Mouse (Mus musculus) lung, embryonic 16.5 days (tissue): ENCODE data around the gene Gadl1. TPM values are rescaled to one million over a fixed set of nuclear protein-coding genes. Genes with fewer than 3 reads are reported as not detected.

ENCODE experiments used
- ATAC-seq: fragments of 200-750 bp; cut with Nextera tagmentation; 2 replicates; pipeline ENCODE4 v1.8.0; 2017; ENCODE audit warnings: low read depth, mild to moderate bottlenecking, moderate library complexity
- H3K27ac ChIP-seq: fragments of 300-500 bp; sonication (generic); 2 replicates; pipeline ENCODE4 v1.5.1; 2014; ENCODE audit warnings: mild to moderate bottlenecking, control low read depth, low read length
- H3K27me3 ChIP-seq: fragments of 300-500 bp; sonication (generic); 2 replicates; pipeline ENCODE4 v1.6.1; 2014; ENCODE audit warnings: low read depth, low read length, mixed read lengths; ENCODE audit not compliant: control insufficient read depth, insufficient read depth
- H3K36me3 ChIP-seq: fragments of 300-500 bp; sonication (generic); 2 replicates; pipeline ENCODE4 v1.6.1; 2014; ENCODE audit warnings: low read length; ENCODE audit not compliant: control insufficient read depth, insufficient read depth
- H3K4me1 ChIP-seq: fragments of 300-500 bp; sonication (generic); replicated peaks from 2 replicates; pipeline ENCODE4 v1.6.1; 2014; ENCODE audit warnings: low read length, mixed read lengths; ENCODE audit not compliant: control insufficient read depth, insufficient read depth
- H3K4me2 ChIP-seq: fragments of 300-500 bp; sonication (generic); 2 replicates; pipeline ENCODE4 v1.6.1; 2014; ENCODE audit warnings: low read depth, low read length, control low read depth
- H3K4me3 ChIP-seq: fragments of 300-500 bp; sonication (generic); 2 replicates; pipeline ENCODE4 v1.5.1; 2014; ENCODE audit warnings: mild to moderate bottlenecking, low read length, control low read depth
- H3K9ac ChIP-seq: fragments of 300-500 bp; sonication (generic); 2 replicates; pipeline ENCODE4 v1.6.1; 2014; ENCODE audit warnings: low read length, control low read depth
- H3K9me3 ChIP-seq: fragments of 300-500 bp; sonication (generic); 2 replicates; pipeline ENCODE4 v1.6.1; 2016; ENCODE audit warnings: low read length; ENCODE audit not compliant: control insufficient read depth
- WGBS: fragments of 180-500 bp; shearing (Covaris S2); extraction: QIAGEN DNeasy Blood & Tissue Kit; methylation state at CpG from one replicate; pipeline ENCODE4 v1.1.7; 2014; 5-methylcytosine and 5-hydroxymethylcytosine counted together
- polyA plus RNA-seq: library from polyadenylated mRNA; unstranded; fragments of >200 nt; fragmentation: Nextera tagmentation; extraction: Ambion mirVana; gene quantifications from 2 replicates; pipeline ENCODE4 v1.2.1, GENCODE M21; 2015

The Gadl1 gene
- polyA plus RNA-seq, result 0.75 and 0.92 TPM in 2 replicates

- Histone ChIP-seq H3K9ac (0 out of 2 replicates have a peak within 1 kb of the TSS, but pooled peaks have one; percentile 20), H3K4me3 (no peak within 1 kb of the TSS)
Observed at GRCm38 (mm10) chr9:115909155-115909554, at the start of gene Gadl1. TSS of gene Gadl1 (plus strand) at chr9:115909455.

GRCm38 (mm10) chr9:115862802-115863201 is 46.5 kb upstream of the Gadl1 start:
- no peaks in the 10 kb centered on the region for H3K9me3 ChIP-seq
- H3K4me3 ChIP-seq, result no peak overlapping the region
- WGBS, result 62% methylated on average over 5 of the region's 5 CpGs
- H3K27me3 ChIP-seq, result no peaks in the 10 kb centered on the region
- ATAC-seq, result no peak
- H3K9ac ChIP-seq, result no peak overlapping the region
- no peak overlapping the region for H3K4me2 ChIP-seq
- H3K4me1 ChIP-seq, result peaks cover 5% of the 10 kb centered on the region; the same call in 1 of the 2 replicates
- H3K27ac ChIP-seq, result no peak overlapping the region
- no peaks in the 10 kb centered on the region for H3K36me3 ChIP-seq

More at GRCm38 (mm10) chr9:115909155-115909554, at the start of gene Gadl1:
- H3K4me2 ChIP-seq, result 0 out of 2 replicates have a peak within 1 kb of the TSS, but pooled peaks have one; percentile 18
- H3K36me3 ChIP-seq, result no peaks in the 10 kb centered on the region
- no peaks in the 10 kb centered on the region for H3K4me1 ChIP-seq
- no peaks in the 10 kb centered on the region for H3K27me3 ChIP-seq
- WGBS, result 50% methylated on average over 9 of the region's 9 CpGs
- no peak for ATAC-seq
- H3K27ac ChIP-seq, result no peak within 1 kb of the TSS
- no peaks in the 10 kb centered on the region for H3K9me3 ChIP-seq

- Histone ChIP-seq H3K27ac (no peak overlapping the region), H3K4me1 (peaks cover 5% of the 10 kb centered on the region; the same call in 1 of the 2 replicates), H3K9me3 (no peaks in the 10 kb centered on the region), H3K4me2 (no peak overlapping the region), H3K9ac (no peak overlapping the region), H3K27me3 (no peaks in the 10 kb centered on the region), H3K4me3 (no peak overlapping the region), H3K36me3 (no peaks in the 10 kb centered on the region)
- ATAC-seq, result no peak
- 62% methylated on average over 6 of the region's 6 CpGs for WGBS
Observed at GRCm38 (mm10) chr9:115863326-115863725, 45.9 kb upstream of the Gadl1 start.

DNA sequence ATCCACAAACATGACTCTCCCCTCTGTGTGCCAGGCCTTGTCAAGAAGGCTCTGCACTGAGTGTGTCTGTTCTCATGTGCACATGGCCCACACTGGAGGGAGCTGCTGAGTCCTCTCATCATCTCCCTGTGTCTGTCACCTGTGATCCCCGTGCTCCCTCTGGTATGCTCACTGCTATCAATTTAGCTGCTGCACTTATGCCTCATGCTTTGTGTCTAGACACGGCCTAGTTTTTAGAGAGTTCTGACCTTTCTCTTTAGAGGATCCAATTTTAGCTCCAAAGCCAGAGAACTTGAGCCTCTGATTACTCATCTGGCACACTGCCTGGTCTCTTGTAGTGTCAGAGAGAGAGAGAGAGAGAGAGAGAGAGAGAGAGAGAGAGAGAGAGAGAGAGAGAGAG is 42.0 kb upstream of the Gadl1 start:
- H3K27me3 ChIP-seq, result no peaks in the 10 kb centered on the region
- H3K9me3 ChIP-seq, result no peaks in the 10 kb centered on the region
- H3K9ac ChIP-seq, result no peak overlapping the region
- no peak overlapping the region for H3K4me3 ChIP-seq
- no peak overlapping the region for H3K27ac ChIP-seq
- H3K4me2 ChIP-seq, result no peak overlapping the region
- WGBS, result 14% methylated on average over 2 of the region's 2 CpGs
- no peaks in the 10 kb centered on the region for H3K36me3 ChIP-seq
- H3K4me1 ChIP-seq, result peaks cover 2% of the 10 kb centered on the region; the same call in 1 of the 2 replicates
- peak; percentile 59; the same call in 1 of the 2 replicates for ATAC-seq

- Histone ChIP-seq H3K36me3 (no peaks in the 10 kb centered on the region), H3K9me3 (no peaks in the 10 kb centered on the region; the same call in 1 of the 2 replicates), H3K27me3 (no peaks in the 10 kb centered on the region), H3K27ac (no peak overlapping the region), H3K4me1 (peaks cover 2% of the 10 kb centered on the region; the same call in 1 of the 2 replicates), H3K4me3 (no peak overlapping the region), H3K9ac (no peak overlapping the region), H3K4me2 (no peak overlapping the region)
- WGBS, result 83% methylated on average over 13 of the region's 13 CpGs
- ATAC-seq, result no peak
Observed at GRCm38 (mm10) chr9:115870168-115870567, 39.1 kb upstream of the Gadl1 start.

DNA sequence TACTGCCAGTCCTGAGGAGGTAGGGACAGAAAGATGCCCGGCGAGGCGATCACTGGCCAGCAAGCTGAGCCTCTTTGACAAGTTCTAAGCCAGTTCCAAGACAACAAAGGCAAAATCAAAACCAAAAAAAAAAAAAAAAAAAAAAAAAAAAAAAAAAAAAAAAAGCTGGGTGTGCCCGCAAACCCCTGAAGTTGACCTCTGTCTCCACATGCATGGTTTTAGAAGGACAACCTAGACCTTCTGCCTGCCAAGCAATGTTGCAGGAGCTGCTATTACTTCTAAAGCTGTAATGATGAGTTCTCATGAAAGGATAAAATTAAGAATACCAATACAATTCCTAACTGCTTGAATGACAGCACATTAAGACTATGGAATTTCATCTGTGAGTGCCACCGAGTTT is 38.6 kb upstream of the Gadl1 start:
- WGBS, result 72% methylated on average over 5 of the region's 5 CpGs
- no peaks in the 10 kb centered on the region for H3K36me3 ChIP-seq

GRCm38 (mm10) chr9:115880500-115880899 is 28.8 kb upstream of the Gadl1 start:
- no peaks in the 10 kb centered on the region for H3K36me3 ChIP-seq
- no peak overlapping the region for H3K27ac ChIP-seq
- H3K4me1 ChIP-seq, result no peaks in the 10 kb centered on the region
- WGBS, result 88% methylated on average over 6 of the region's 6 CpGs
- no peaks in the 10 kb centered on the region for H3K27me3 ChIP-seq
- H3K9ac ChIP-seq, result no peak overlapping the region
- no peak for ATAC-seq
- no peak overlapping the region for H3K4me3 ChIP-seq
- no peak overlapping the region for H3K4me2 ChIP-seq
- no peaks in the 10 kb centered on the region for H3K9me3 ChIP-seq

More for the DNA sequence above, 38.6 kb upstream of the Gadl1 start:
- Histone ChIP-seq H3K27me3 (no peaks in the 10 kb centered on the region), H3K4me3 (no peak overlapping the region), H3K4me2 (no peak overlapping the region), H3K9ac (no peak overlapping the region), H3K9me3 (no peaks in the 10 kb centered on the region; the same call in 1 of the 2 replicates), H3K27ac (no peak overlapping the region), H3K4me1 (peaks cover 2% of the 10 kb centered on the region; the same call in 1 of the 2 replicates)
- ATAC-seq, result no peak

GRCm38 (mm10) chr9:115881137-115881536 is 28.1 kb upstream of the Gadl1 start:
- WGBS, result 86% methylated on average over 3 of the region's 3 CpGs
- Histone ChIP-seq H3K9ac (no peak overlapping the region), H3K4me1 (no peaks in the 10 kb centered on the region), H3K4me3 (no peak overlapping the region), H3K27ac (no peak overlapping the region), H3K36me3 (no peaks in the 10 kb centered on the region), H3K4me2 (no peak overlapping the region), H3K9me3 (no peaks in the 10 kb centered on the region), H3K27me3 (no peaks in the 10 kb centered on the region)
- ATAC-seq, result no peak

GRCm38 (mm10) chr9:115882627-115883200 is 26.5 kb upstream of the Gadl1 start:
- Histone ChIP-seq H3K4me1 (no peaks in the 10 kb centered on the region), H3K4me3 (no peak overlapping the region), H3K9ac (no peak overlapping the region), H3K27ac (no peak overlapping the region), H3K27me3 (no peaks in the 10 kb centered on the region), H3K36me3 (no peaks in the 10 kb centered on the region), H3K4me2 (no peak overlapping the region), H3K9me3 (no peaks in the 10 kb centered on the region)
- 70% methylated on average over 5 of the region's 5 CpGs for WGBS
- no peak for ATAC-seq
